In the genomic region with DNA sequence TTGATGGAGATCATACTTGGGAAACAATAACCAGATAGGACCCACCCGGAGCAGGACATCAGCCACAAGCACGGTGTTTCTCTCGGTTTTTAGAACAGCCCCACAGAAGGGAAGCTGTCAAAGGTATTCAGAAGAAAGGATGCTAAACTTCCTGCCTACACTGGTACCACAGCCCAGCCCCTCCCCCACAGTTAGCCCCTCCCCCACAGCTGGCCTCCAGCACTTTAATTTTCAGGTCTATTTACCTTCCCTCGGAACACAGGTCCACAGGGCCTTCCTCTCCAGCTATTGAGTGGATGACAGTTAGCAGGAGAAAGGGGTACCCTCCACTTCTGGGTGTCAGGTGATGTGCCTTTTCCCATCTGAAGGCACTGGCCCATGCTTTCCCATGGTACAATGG, we compare ENCODE assay signal across 29 mouse cellular contexts. TPM values are rescaled to one million over a fixed set of nuclear protein-coding genes. Genes with fewer than 3 reads are reported as not detected.
A peak's percentile ranks its signal among the peaks of the same experiment; 100 is the strongest.
DNase-seq lines count a peak whose midpoint lies in the region; TF ChIP-seq lines count a peak whose summit lies in the region.
"Had no signal": no experiment of that assay in that cellular context is flagged by ENCODE, and none has a peak within 500 bp of the region (broad histone marks: within the 10 kb centered on the region; RNA-seq: fewer than 3 reads in every experiment).

No protein-coding gene starts in this region.

- H3K27ac ChIP-seq in spleen, adult 2 months (ENCODE audit: insufficient read depth, low read length) = peak overlapping the region; percentile 88
- H3K27ac ChIP-seq: forebrain, embryonic 10.5 days; forebrain, embryonic 13.5 days; heart, embryonic 15.5 days; hindbrain, embryonic 10.5 days; hindbrain, embryonic 13.5 days had no signal

- DNase-seq in spleen, adult 2 months (ENCODE audit: low read depth in 1 of 2, low spot score in 2 of 2) = no peak
- DNase-seq in spleen, adult 18-20 months = no peak
- peak; percentile 55 for DNase-seq in thymus, postnatal 4 days
- DNase-seq in thymus, adult 18-20 months = no peak
- DNase-seq in ZHBTc4 (ENCODE audit: low read depth, low spot score) = peak; percentile 16
- peak; percentile 37 for DNase-seq in splenic B cell, adult 2 months (ENCODE audit: low read depth, low spot score)
- no peak for DNase-seq in lung, postnatal 4 days
- no peak for DNase-seq in kidney, postnatal 10 days
- DNase-seq: adrenal gland, adult 8-10 months; adrenal gland, postnatal 36 days; cerebellum, adult 18-20 months; cerebellum, adult 9-10 months; cerebellum, postnatal 14 days; gastrocnemius, postnatal 10 days; gastrocnemius, postnatal 36 days; heart, postnatal 10 days; heart, postnatal 36 days had no signal

- TF ChIP-seq CTCF in spleen, adult 2 months (IDR thresholded peaks at IDR 0.05; ENCODE audit: extremely low read depth, insufficient read depth, insufficient read length, insufficient replicate concordance) = no peak

- WGBS in spleen, adult 2 months = 30% methylated on average over 4 of the region's 4 CpGs

- H3K4me1 ChIP-seq in spleen, adult 2 months (ENCODE audit: control insufficient read depth, insufficient read depth, insufficient read length) = peaks cover 68% of the 10 kb centered on the region
- H3K4me1 ChIP-seq: forebrain, embryonic 10.5 days; forebrain, embryonic 13.5 days; heart, embryonic 15.5 days; hindbrain, embryonic 13.5 days had no signal

- H3K4me3 ChIP-seq in spleen, adult 2 months (ENCODE audit: extremely low read depth, insufficient read depth, insufficient read length) = no peak overlapping the region
- H3K4me3 ChIP-seq: forebrain, embryonic 10.5 days; forebrain, embryonic 13.5 days; heart, embryonic 15.5 days; hindbrain, embryonic 10.5 days; hindbrain, embryonic 13.5 days had no signal

- H3K27me3 ChIP-seq in spleen, adult 2 months (ENCODE audit: control insufficient read depth, insufficient read depth, low read length) = no peaks in the 10 kb centered on the region
- H3K27me3 ChIP-seq in splenic B cell, adult 2 months (ENCODE audit: control insufficient read depth, insufficient read depth, low read length, poor library complexity, severe bottlenecking) = no peaks in the 10 kb centered on the region
- H3K27me3 ChIP-seq: hindbrain, embryonic 13.5 days had no signal

- H3K36me3 ChIP-seq in spleen, adult 2 months (ENCODE audit: control insufficient read depth, insufficient read depth, low read length) = no peaks in the 10 kb centered on the region
- H3K36me3 ChIP-seq in splenic B cell, adult 2 months (ENCODE audit: control insufficient read depth, insufficient read depth, low read length, poor library complexity, severe bottlenecking) = no peaks in the 10 kb centered on the region
- H3K36me3 ChIP-seq: forebrain, embryonic 10.5 days; G1E; heart, embryonic 15.5 days; hindbrain, embryonic 10.5 days; hindbrain, embryonic 13.5 days had no signal

- TF ChIP-seq POLR2A in spleen, adult 2 months (IDR thresholded peaks at IDR 0.05; ENCODE audit: low read depth, low read length) = no peak

RNA-seq across cellular contexts. Expression of a gene that starts 4.7 kb away (rescaled TPM):
- polyA plus RNA-seq in spleen, adult 2 months (2012; rRNA removed) = 43.7 and 44.4 TPM in 2 replicates
- polyA plus RNA-seq: embryonic facial prominence, embryonic 11.5 days; embryonic facial prominence, embryonic 14.5 days; forebrain, embryonic 10.5 days; forebrain, embryonic 13.5 days; forebrain, embryonic 16.5 days; G1E; heart, embryonic 11.5 days; hindbrain, embryonic 10.5 days; hindbrain, embryonic 13.5 days; hindbrain, embryonic 16.5 days; Patski had no signal

RNA-seq across cellular contexts. Expression of a gene that starts 42.2 kb away (rescaled TPM):
- 24.5 and 25.6 TPM in 2 replicates for polyA plus RNA-seq in spleen, adult 2 months (2012; rRNA removed)

Comparison
In these comparisons a context has a peak if more than half of its experiments do, and no peak if none do; other contexts are left out.
1. DNase-seq: peak in thymus, postnatal 4 days (single experiment), ZHBTc4 (single experiment) and splenic B cell, adult 2 months (single experiment); none in spleen, adult 2 months (0 of 2), spleen, adult 18-20 months (0 of 2), thymus, adult 18-20 months (0 of 2), lung, postnatal 4 days (0 of 2) and kidney, postnatal 10 days (single experiment).